In genomic region chr11:70247136-70247845, GRCm38 (mm10) we compare ENCODE assay signal across 8 mouse cellular contexts. TPM values are rescaled to one million over a fixed set of nuclear protein-coding genes. Genes with fewer than 3 reads are reported as not detected.
A peak's percentile ranks its signal among the peaks of the same experiment; 100 is the strongest.
DNase-seq lines count a peak whose midpoint lies in the region.

No protein-coding gene starts in this region.

- peak; percentile 61 to 80 for DNase-seq in left cerebral cortex, adult 18-20 months (ENCODE audit: low spot score in 2 of 2)
- no peak for DNase-seq in left cerebral cortex, adult 11 months (ENCODE audit: low spot score)
- DNase-seq in ES-CJ7 (ENCODE audit: low read depth, low spot score) = peak; percentile 79
- DNase-seq in adrenal gland, adult 18-20 months (ENCODE audit: low spot score in 2 of 2) = peak; percentile 74 to 77
- DNase-seq in embryo, embryonic 11 days = peak; percentile 75
- peak; percentile 74 to 76 for DNase-seq in layer of hippocampus, postnatal 10 days (ENCODE audit: low spot score in 2 of 2)
- peak; percentile 53 for DNase-seq in retina, adult 2 months (ENCODE audit: low read depth, low spot score)
- DNase-seq in yolk sac, embryonic 10.5 days (ENCODE audit: low spot score) = no peak

RNA-seq across cellular contexts. Expression of gene Rnasek, which starts 7.6 kb away (rescaled TPM):
- total RNA-seq in left cerebral cortex, adult 18-20 months (2021) = 100 to 1,000 TPM; 269 to 280 TPM
- total RNA-seq in adrenal gland, adult 18-20 months (2021) = 100 to 1,000 TPM; 179 to 279 TPM
- total RNA-seq in layer of hippocampus, postnatal 10 days (2021) = 100 to 1,000 TPM; 306 to 350 TPM

RNA-seq across cellular contexts. Expression of gene Gm21988, which starts 7.7 kb away (rescaled TPM):
- 1 to 10 TPM; 3.0 to 4.8 TPM for total RNA-seq in left cerebral cortex, adult 18-20 months (2021)
- 1 to 10 TPM; 4.3 to 5.3 TPM for total RNA-seq in adrenal gland, adult 18-20 months (2021)
- total RNA-seq in layer of hippocampus, postnatal 10 days (2021) = 1 to 10 TPM; 6.6 to 8.7 TPM

RNA-seq across cellular contexts. Expression of gene Alox12, which starts 7.9 kb away (rescaled TPM):
- under 1 TPM; 0.44 to 0.47 TPM for total RNA-seq in left cerebral cortex, adult 18-20 months (2021)
- 1 to 10 TPM in 1 of 2 experiments, under 1 TPM in 1; 0.96 to 1.1 TPM for total RNA-seq in adrenal gland, adult 18-20 months (2021)
- total RNA-seq in layer of hippocampus, postnatal 10 days (2021) = under 1 TPM; 0.45 to 0.69 TPM

RNA-seq across cellular contexts. Expression of gene 0610010K14Rik, which starts 9.6 kb away (rescaled TPM):
- total RNA-seq in left cerebral cortex, adult 18-20 months (2021) = 10 to 100 TPM; 44.6 to 47.2 TPM
- 10 to 100 TPM; 33.7 to 37.3 TPM for total RNA-seq in adrenal gland, adult 18-20 months (2021)
- 10 to 100 TPM; 44.8 to 55.3 TPM for total RNA-seq in layer of hippocampus, postnatal 10 days (2021)

RNA-seq across cellular contexts. Expression of gene Bcl6b, which starts 17.7 kb away (rescaled TPM):
- total RNA-seq in left cerebral cortex, adult 18-20 months (2021) = 1 to 10 TPM; 1.2 to 3.2 TPM
- 10 to 100 TPM in 1 of 2 experiments, 1 to 10 TPM in 1; 7.4 to 22.5 TPM for total RNA-seq in adrenal gland, adult 18-20 months (2021)
- total RNA-seq in layer of hippocampus, postnatal 10 days (2021) = 1 to 10 TPM; 4.3 to 7.4 TPM

Comparison
In these comparisons a context has a peak if more than half of its experiments do, and no peak if none do; other contexts are left out.
1. DNase-seq: peak in left cerebral cortex, adult 18-20 months (2 of 2), ES-CJ7 (single experiment), adrenal gland, adult 18-20 months (2 of 2), embryo, embryonic 11 days (single experiment), layer of hippocampus, postnatal 10 days (2 of 2) and retina, adult 2 months (single experiment); none in left cerebral cortex, adult 11 months (single experiment) and yolk sac, embryonic 10.5 days (single experiment).